Mouse (Mus musculus) urinary bladder, postnatal 4 days (tissue): ENCODE data around the gene Fhl3.
A peak's percentile ranks its signal among the peaks of the same experiment; 100 is the strongest.
"Not testable (repeated sequence)": the region's sequence is repeated elsewhere in the genome, so short reads cannot be mapped to it uniquely, and the experiment has no call there.

Source experiments
- DNase-seq, 2 experiments: peaks; one replicate each; pipeline ENCODE4 v3.0.0; 2021 to 2022; ENCODE audit warnings: low spot score in 2 of 2

Gene Fhl3

GRCm38 (mm10) chr4:124683474-124683873 lies 17.0 kb upstream of the Fhl3 start:
- DNase-seq = no peak

GRCm38 (mm10) chr4:124685004-124685403 lies 15.5 kb upstream of the Fhl3 start:
- no peak for DNase-seq

GRCm38 (mm10) chr4:124685453-124685852 lies 15.0 kb upstream of the Fhl3 start:
- no peak for DNase-seq

GRCm38 (mm10) chr4:124685897-124686402 lies 14.6 kb upstream of the Fhl3 start:
- no peak for DNase-seq

- no peak for DNase-seq
Measured at GRCm38 (mm10) chr4:124691455-124691854, 9.0 kb upstream of the Fhl3 start.

GRCm38 (mm10) chr4:124692416-124692861 lies 8.1 kb upstream of the Fhl3 start:
- no peak for DNase-seq

GRCm38 (mm10) chr4:124693135-124693894 lies 7.2 kb upstream of the Fhl3 start, which contains the start of gene Utp11:
Gene Utp11 (minus strand): TSS chr4:124693600.
- peak; percentile 82 to 88 for DNase-seq

- no peak for DNase-seq
Measured at GRCm38 (mm10) chr4:124694572-124694971, 5.9 kb upstream of the Fhl3 start.

GRCm38 (mm10) chr4:124695786-124696516 lies 4.5 kb upstream of the Fhl3 start:
- no peak for DNase-seq

GRCm38 (mm10) chr4:124699791-124700190 lies 710 bp upstream of the Fhl3 start:
- no peak for DNase-seq

GRCm38 (mm10) chr4:124701052-124701845 lies 748 bp downstream of the Fhl3 start:
- DNase-seq = peak in 1 of 2 experiments; percentile 28

GRCm38 (mm10) chr4:124701916-124702315 lies 1.4 kb downstream of the Fhl3 start:
- DNase-seq = no peak

GRCm38 (mm10) chr4:124703406-124703805 lies 2.9 kb downstream of the Fhl3 start:
- no peak for DNase-seq

GRCm38 (mm10) chr4:124703881-124704796 lies 3.6 kb downstream of the Fhl3 start:
- no peak for DNase-seq

- DNase-seq = peak in 1 of 2 experiments; percentile 41
Measured at GRCm38 (mm10) chr4:124704797-124705474, 4.4 kb downstream of the Fhl3 start.

GRCm38 (mm10) chr4:124705661-124706269 lies 5.3 kb downstream of the Fhl3 start:
- DNase-seq = no peak

GRCm38 (mm10) chr4:124707381-124708199 lies 7.1 kb downstream of the Fhl3 start:
- DNase-seq = not testable (repeated sequence)

GRCm38 (mm10) chr4:124708200-124708517 lies 7.7 kb downstream of the Fhl3 start:
- not testable (repeated sequence) for DNase-seq
